Mouse (Mus musculus) neural tube, embryonic 11.5 days (tissue): ENCODE measurements around the gene Fkrp. TPM values are rescaled to one million over a fixed set of nuclear protein-coding genes. Genes with fewer than 3 reads are reported as not detected.

Source experiments
- ATAC-seq: fragments of 200-750 bp; cut with Nextera tagmentation; 2 replicates; pipeline ENCODE4 v1.8.0; 2017; ENCODE audit warnings: moderate number of reproducible peaks, mild to moderate bottlenecking, moderate TSS enrichment, moderate library complexity; ENCODE audit not compliant: insufficient read depth, low FRiP score, low TSS enrichment
- DNase-seq: peaks from one replicate; pipeline ENCODE4 v3.0.0-alpha.2; 2015; ENCODE audit warnings: low spot score
- H3K27ac ChIP-seq: fragments of 300-500 bp; sonication (generic); 2 replicates; pipeline ENCODE4 v1.5.1; 2014; ENCODE audit warnings: low read depth, mild to moderate bottlenecking, low read length
- H3K27me3 ChIP-seq: fragments of 300-500 bp; sonication (generic); 2 replicates; pipeline ENCODE4 v1.6.1; 2014; ENCODE audit warnings: mild to moderate bottlenecking, low read length, mixed read lengths; ENCODE audit not compliant: control insufficient read depth, insufficient read depth
- H3K36me3 ChIP-seq: fragments of 300-500 bp; sonication (generic); 2 replicates; pipeline ENCODE4 v1.6.1; 2014; ENCODE audit warnings: mild to moderate bottlenecking, low read length, moderate library complexity, mixed read lengths; ENCODE audit not compliant: control insufficient read depth, insufficient read depth
- H3K4me1 ChIP-seq: fragments of 300-500 bp; sonication (generic); 2 replicates; pipeline ENCODE4 v1.6.1; 2014; ENCODE audit warnings: low read length, mixed read lengths; ENCODE audit not compliant: control insufficient read depth, insufficient read depth
- H3K4me2 ChIP-seq: fragments of 300-500 bp; sonication (generic); 2 replicates; pipeline ENCODE4 v1.6.1; 2014; ENCODE audit warnings: low read depth, mild to moderate bottlenecking, moderate library complexity
- H3K4me3 ChIP-seq: fragments of 300-500 bp; sonication (generic); 2 replicates; pipeline ENCODE4 v1.5.1; 2014; ENCODE audit warnings: low read depth, low read length
- H3K9ac ChIP-seq: fragments of 300-500 bp; sonication (generic); 2 replicates; pipeline ENCODE4 v1.6.1; 2014; ENCODE audit warnings: mild to moderate bottlenecking, low read length
- H3K9me3 ChIP-seq: fragments of 300-500 bp; sonication (generic); 2 replicates; pipeline ENCODE4 v1.6.1; 2016; ENCODE audit warnings: low read length; ENCODE audit not compliant: control insufficient read depth
- WGBS: fragments of 180-500 bp; shearing (Covaris S2); extraction: QIAGEN DNeasy Blood & Tissue Kit; methylation state at CpG from one replicate; pipeline ENCODE4 v1.1.7; 2014; 5-methylcytosine and 5-hydroxymethylcytosine counted together
- polyA plus RNA-seq: library from polyadenylated mRNA; unstranded; fragments of >200 nt; fragmentation: Nextera tagmentation; extraction: Ambion mirVana; gene quantifications from 2 replicates; pipeline ENCODE4 v1.2.1, GENCODE M21; 2014

Fkrp gene
- polyA plus RNA-seq, 1 experiment from 2014 or later: 24.4 TPM

- peak overlapping the region; percentile 12; the same call in 1 of the 2 replicates for H3K4me2 ChIP-seq
- H3K9ac ChIP-seq: 0 out of 2 replicates have a peak overlapping the region, but pooled peaks have one; percentile 22
- DNase-seq: no peak
- H3K9me3 ChIP-seq: no peaks in the 10 kb centered on the region
- ATAC-seq: no peak
- H3K4me1 ChIP-seq: peaks cover 14% of the 10 kb centered on the region
- H3K27me3 ChIP-seq: no peaks in the 10 kb centered on the region
- H3K4me3 ChIP-seq: no peak overlapping the region
- 38% methylated on average over 10 of the region's 10 CpGs for WGBS
- H3K36me3 ChIP-seq: peaks cover 9% of the 10 kb centered on the region
- no peak overlapping the region for H3K27ac ChIP-seq
These were observed 29.3 kb upstream of the Fkrp start for GRCm38 (mm10) chr7:16845820-16846167.

- Histone ChIP-seq H3K27ac (no peak overlapping the region), H3K9me3 (no peaks in the 10 kb centered on the region), H3K4me2 (peak overlapping the region; percentile 12), H3K9ac (0 out of 2 replicates have a peak overlapping the region, but pooled peaks have one; percentile 22), H3K4me1 (peaks cover 14% of the 10 kb centered on the region), H3K27me3 (no peaks in the 10 kb centered on the region), H3K36me3 (peaks cover 8% of the 10 kb centered on the region; the same call in 1 of the 2 replicates), H3K4me3 (0 out of 2 replicates have a peak overlapping the region, but pooled peaks have one; percentile 6)
- DNase-seq: no peak
- no peak for ATAC-seq
- 38% methylated on average over 14 of the region's 14 CpGs for WGBS
These were observed 28.7 kb upstream of the Fkrp start for GRCm38 (mm10) chr7:16845072-16845819.

- no peaks in the 10 kb centered on the region for H3K27me3 ChIP-seq
- H3K9me3 ChIP-seq: no peaks in the 10 kb centered on the region
- peaks cover 14% of the 10 kb centered on the region for H3K4me1 ChIP-seq
- no peak overlapping the region for H3K4me3 ChIP-seq
- WGBS: 56% methylated on average over 3 of the region's 3 CpGs
- DNase-seq: no peak
- no peak overlapping the region for H3K27ac ChIP-seq
- H3K36me3 ChIP-seq: peaks cover 8% of the 10 kb centered on the region
- peak overlapping the region; percentile 12 for H3K4me2 ChIP-seq
- ATAC-seq: no peak
- H3K9ac ChIP-seq: no peak overlapping the region
These were observed 28.2 kb upstream of the Fkrp start for GRCm38 (mm10) chr7:16844696-16845071.

GRCm38 (mm10) chr7:16843441-16844171 lies 27.1 kb upstream of the Fkrp start:
- H3K4me2 ChIP-seq: peak overlapping the region; percentile 94
- H3K9ac ChIP-seq: peak overlapping the region; percentile 71
- peaks cover 11% of the 10 kb centered on the region for H3K36me3 ChIP-seq
- WGBS: 2% methylated on average over 33 of the region's 33 CpGs
- H3K27ac ChIP-seq: no peak overlapping the region
- ATAC-seq (no peak), DNase-seq (no peak)
- H3K4me3 ChIP-seq: peak overlapping the region; percentile 56
- no peaks in the 10 kb centered on the region for H3K27me3 ChIP-seq
- H3K9me3 ChIP-seq: no peaks in the 10 kb centered on the region
- peaks cover 14% of the 10 kb centered on the region for H3K4me1 ChIP-seq

GRCm38 (mm10) chr7:16842645-16843063 lies 26.1 kb upstream of the Fkrp start, which contains the start of gene Prkd2:
Gene Prkd2 (plus strand): TSS chr7:16842902.
- Histone ChIP-seq H3K4me1 (peaks cover 14% of the 10 kb centered on the region), H3K27ac (peak within 1 kb of the TSS; percentile 64; the same call in 1 of the 2 replicates), H3K4me2 (peak within 1 kb of the TSS; percentile 94), H3K9me3 (no peaks in the 10 kb centered on the region), H3K27me3 (no peaks in the 10 kb centered on the region), H3K9ac (peak within 1 kb of the TSS; percentile 71), H3K36me3 (peaks cover 18% of the 10 kb centered on the region), H3K4me3 (peak within 1 kb of the TSS; percentile 56)
- WGBS: under 1% methylated on average over 31 of the region's 32 CpGs
- ATAC-seq (peak; percentile 78), DNase-seq (peak; percentile 90)

GRCm38 (mm10) chr7:16841561-16842560 lies 25.3 kb upstream of the Fkrp start:
- peaks cover 20% of the 10 kb centered on the region for H3K36me3 ChIP-seq
- peak overlapping the region; percentile 56 for H3K4me3 ChIP-seq
- no peak overlapping the region for H3K27ac ChIP-seq

GRCm38 (mm10) chr7:16841078-16841477 lies 24.5 kb upstream of the Fkrp start:
- peaks cover 14% of the 10 kb centered on the region for H3K4me1 ChIP-seq
- ATAC-seq: no peak
- no peak overlapping the region for H3K27ac ChIP-seq

More at GRCm38 (mm10) chr7:16841561-16842560, 25.3 kb upstream of the Fkrp start:
- H3K9me3 ChIP-seq: no peaks in the 10 kb centered on the region
- no peaks in the 10 kb centered on the region for H3K27me3 ChIP-seq
- peaks cover 14% of the 10 kb centered on the region for H3K4me1 ChIP-seq
- H3K4me2 ChIP-seq: peak overlapping the region; percentile 94
- H3K9ac ChIP-seq: no peak overlapping the region
- DNase-seq (no peak), ATAC-seq (no peak)
- 41% methylated on average over 11 of the region's 11 CpGs for WGBS

GRCm38 (mm10) chr7:16840109-16840491 lies 23.6 kb upstream of the Fkrp start:
- H3K4me1 ChIP-seq: peaks cover 10% of the 10 kb centered on the region
- no peaks in the 10 kb centered on the region for H3K27me3 ChIP-seq
- WGBS: 83% methylated on average over 2 of the region's 2 CpGs
- H3K27ac ChIP-seq: no peak overlapping the region
- H3K36me3 ChIP-seq: peaks cover 21% of the 10 kb centered on the region
- no peak for DNase-seq
- no peaks in the 10 kb centered on the region for H3K9me3 ChIP-seq
- ATAC-seq: no peak
- H3K4me2 ChIP-seq: no peak overlapping the region
- H3K9ac ChIP-seq: no peak overlapping the region
- H3K4me3 ChIP-seq: no peak overlapping the region

More at GRCm38 (mm10) chr7:16841078-16841477, 24.5 kb upstream of the Fkrp start:
- H3K9ac ChIP-seq: no peak overlapping the region
- no peak overlapping the region for H3K4me3 ChIP-seq
- whole genome bisulfite sequencing: 67% methylated on average over 4 of the region's 4 CpGs
- H3K36me3 ChIP-seq: peaks cover 20% of the 10 kb centered on the region
- no peak overlapping the region for H3K4me2 ChIP-seq
- no peaks in the 10 kb centered on the region for H3K9me3 ChIP-seq
- no peaks in the 10 kb centered on the region for H3K27me3 ChIP-seq
- DNase-seq: no peak
